Mouse (Mus musculus) lung, embryonic 15.5 days (tissue): ENCODE measurements at regions not wholly inside any gene's neighbourhood (a gene's known extent, or its start where the extent isn't known, plus 50 kb on each side); places are given as distances from the start of the nearest gene placed in this dataset.
"Not testable (repeated sequence)": the region's sequence is repeated elsewhere in the genome, so short reads cannot be mapped to it uniquely, and the experiment has no call there.

Source experiments
- ATAC-seq: fragments of 200-750 bp; cut with Nextera tagmentation; 2 replicates; pipeline ENCODE4 v1.8.0; 2017; ENCODE audit warnings: moderate number of reproducible peaks, borderline replicate concordance; ENCODE audit not compliant: low FRiP score, low TSS enrichment; ENCODE audit errors: extremely low read depth
- H3K27ac ChIP-seq: fragments of 300-500 bp; sonication (generic); 2 replicates; pipeline ENCODE4 v1.5.1; 2015; ENCODE audit warnings: moderate library complexity, mild to moderate bottlenecking, inconsistent platforms
- H3K27me3 ChIP-seq: fragments of 300-500 bp; sonication (generic); 2 replicates; pipeline ENCODE4 v1.6.1; 2015; ENCODE audit warnings: inconsistent platforms
- H3K36me3 ChIP-seq: fragments of 300-500 bp; sonication (generic); 2 replicates; pipeline ENCODE4 v1.6.1; 2015; ENCODE audit warnings: inconsistent platforms
- H3K4me1 ChIP-seq: fragments of 300-500 bp; sonication (generic); 2 replicates; pipeline ENCODE4 v1.6.1; 2015; ENCODE audit warnings: inconsistent platforms
- H3K4me2 ChIP-seq: fragments of 300-500 bp; sonication (generic); 2 replicates; pipeline ENCODE4 v1.6.1; 2015; ENCODE audit warnings: inconsistent platforms, mild to moderate bottlenecking, moderate library complexity
- H3K4me3 ChIP-seq: fragments of 300-500 bp; sonication (generic); 2 replicates; pipeline ENCODE4 v1.5.1; 2015; ENCODE audit warnings: mild to moderate bottlenecking, inconsistent platforms
- H3K9ac ChIP-seq: fragments of 300-500 bp; sonication (generic); 2 replicates; pipeline ENCODE4 v1.6.1; 2015; ENCODE audit warnings: inconsistent platforms
- H3K9me3 ChIP-seq: fragments of 300-500 bp; sonication (generic); 2 replicates; pipeline ENCODE4 v1.6.1; 2016; ENCODE audit warnings: inconsistent platforms
- WGBS: fragments of 180-500 bp; shearing (Covaris S2); methylation state at CpG from one replicate; pipeline ENCODE4 v1.1.7; 2015; 5-methylcytosine and 5-hydroxymethylcytosine counted together

DNA sequence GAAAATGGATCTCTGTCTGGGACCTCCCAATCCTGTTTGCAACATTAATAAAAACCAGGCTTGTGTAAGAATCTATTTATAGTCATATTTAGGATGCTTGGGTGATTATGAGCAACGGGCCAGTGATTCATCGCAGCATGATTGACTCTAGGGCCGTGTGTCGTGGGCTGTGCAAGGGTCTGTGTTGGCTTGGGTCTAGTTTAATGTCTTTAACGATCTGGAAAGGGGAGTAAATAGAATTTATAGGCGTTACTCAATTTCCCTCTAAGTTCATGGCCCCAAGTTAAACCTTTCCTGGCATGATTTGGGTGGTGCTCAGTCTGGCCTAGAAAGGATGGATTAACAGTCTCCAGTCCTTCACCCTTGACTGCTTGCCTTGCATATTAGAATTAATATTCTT lies 149.9 kb upstream of the Fer start:
- Histone ChIP-seq H3K4me3 (no peak overlapping the region), H3K4me2 (no peak overlapping the region), H3K27me3 (no peaks in the 10 kb centered on the region), H3K9ac (no peak overlapping the region), H3K9me3 (no peaks in the 10 kb centered on the region), H3K4me1 (no peaks in the 10 kb centered on the region), H3K27ac (no peak overlapping the region), H3K36me3 (no peaks in the 10 kb centered on the region)
- 72% methylated on average over 6 of the region's 6 CpGs for WGBS
- no peak for ATAC-seq

DNA sequence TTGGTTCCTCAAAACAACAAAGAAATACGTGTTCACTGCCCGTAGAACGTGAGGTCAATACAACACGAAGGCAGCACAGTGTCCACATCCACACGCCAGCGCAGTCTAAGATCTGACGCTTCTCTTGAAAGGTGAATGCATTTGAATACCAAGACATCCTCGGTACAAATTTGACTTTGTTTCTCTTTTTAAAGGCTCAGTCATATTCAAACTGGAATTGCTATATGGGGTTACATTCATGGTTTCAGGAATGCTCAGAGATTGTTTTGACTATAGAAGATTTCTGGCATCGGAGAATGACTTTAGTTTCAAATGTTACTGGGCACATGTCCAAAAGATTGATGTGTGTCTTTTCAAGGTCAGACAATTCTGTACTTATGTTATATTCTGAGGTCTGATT lies 147.2 kb upstream of the Fer start:
- Histone ChIP-seq H3K4me1 (no peaks in the 10 kb centered on the region), H3K27ac (no peak overlapping the region), H3K4me3 (no peak overlapping the region), H3K36me3 (no peaks in the 10 kb centered on the region), H3K27me3 (no peaks in the 10 kb centered on the region), H3K9ac (no peak overlapping the region), H3K4me2 (no peak overlapping the region), H3K9me3 (no peaks in the 10 kb centered on the region)
- WGBS: 87% methylated on average over 9 of the region's 9 CpGs
- no peak for ATAC-seq

DNA sequence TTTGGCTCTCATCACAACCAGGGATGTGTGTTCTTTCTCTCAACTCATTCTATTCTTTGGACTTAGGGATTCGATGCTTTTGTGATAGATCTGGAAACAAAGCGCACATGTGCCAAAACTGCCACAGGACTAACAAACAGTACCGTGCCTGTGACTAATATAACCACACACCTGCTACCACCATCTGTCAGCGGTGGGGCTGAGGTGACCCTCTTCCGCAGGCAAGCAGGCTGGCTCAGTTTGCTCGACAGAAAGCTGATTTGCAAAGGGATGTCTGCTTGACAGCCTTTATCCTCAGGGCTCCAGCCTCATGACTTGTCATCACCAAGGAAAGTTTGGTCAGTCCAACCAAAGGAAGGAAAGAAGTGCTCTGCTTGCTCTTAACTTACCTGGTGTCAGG lies 146.7 kb upstream of the Fer start:
- H3K4me3 ChIP-seq: no peak overlapping the region
- H3K9ac ChIP-seq: no peak overlapping the region
- H3K4me1 ChIP-seq: no peaks in the 10 kb centered on the region
- H3K36me3 ChIP-seq: no peaks in the 10 kb centered on the region
- no peak overlapping the region for H3K4me2 ChIP-seq
- no peak overlapping the region for H3K27ac ChIP-seq
- no peak for ATAC-seq
- WGBS: 64% methylated on average over 6 of the region's 6 CpGs
- H3K9me3 ChIP-seq: no peaks in the 10 kb centered on the region
- no peaks in the 10 kb centered on the region for H3K27me3 ChIP-seq

DNA sequence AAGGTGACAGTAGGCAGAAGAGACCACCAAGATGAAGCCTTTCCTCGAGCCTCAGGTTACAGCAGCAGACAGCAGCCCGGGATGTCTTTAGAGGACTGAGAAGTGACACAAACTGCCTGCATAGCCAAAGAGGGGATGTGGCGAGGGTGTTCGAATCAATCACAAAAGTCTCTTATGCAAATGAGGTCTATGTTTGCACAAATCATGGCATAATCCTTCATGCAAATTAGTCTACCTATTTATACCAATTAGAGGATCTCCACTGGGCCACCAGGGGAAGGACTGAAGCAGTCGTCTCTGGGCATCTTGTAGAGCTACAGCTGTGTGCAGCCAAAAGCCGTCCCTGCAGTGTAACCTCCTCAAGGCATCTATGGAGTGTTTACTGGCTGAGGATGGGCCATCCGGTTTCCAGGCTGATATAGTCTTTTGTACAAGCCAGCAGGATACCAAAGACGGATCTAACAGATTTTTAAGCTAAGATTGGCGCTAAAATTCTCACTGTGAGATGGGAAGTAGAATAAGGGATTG lies 145.7 kb upstream of the Fer start:
- Histone ChIP-seq H3K4me2 (no peak overlapping the region), H3K4me3 (no peak overlapping the region), H3K9ac (no peak overlapping the region), H3K27ac (no peak overlapping the region), H3K36me3 (no peaks in the 10 kb centered on the region), H3K9me3 (no peaks in the 10 kb centered on the region), H3K27me3 (no peaks in the 10 kb centered on the region), H3K4me1 (no peaks in the 10 kb centered on the region)
- no peak for ATAC-seq
- WGBS: 66% methylated on average over 9 of the region's 9 CpGs

DNA sequence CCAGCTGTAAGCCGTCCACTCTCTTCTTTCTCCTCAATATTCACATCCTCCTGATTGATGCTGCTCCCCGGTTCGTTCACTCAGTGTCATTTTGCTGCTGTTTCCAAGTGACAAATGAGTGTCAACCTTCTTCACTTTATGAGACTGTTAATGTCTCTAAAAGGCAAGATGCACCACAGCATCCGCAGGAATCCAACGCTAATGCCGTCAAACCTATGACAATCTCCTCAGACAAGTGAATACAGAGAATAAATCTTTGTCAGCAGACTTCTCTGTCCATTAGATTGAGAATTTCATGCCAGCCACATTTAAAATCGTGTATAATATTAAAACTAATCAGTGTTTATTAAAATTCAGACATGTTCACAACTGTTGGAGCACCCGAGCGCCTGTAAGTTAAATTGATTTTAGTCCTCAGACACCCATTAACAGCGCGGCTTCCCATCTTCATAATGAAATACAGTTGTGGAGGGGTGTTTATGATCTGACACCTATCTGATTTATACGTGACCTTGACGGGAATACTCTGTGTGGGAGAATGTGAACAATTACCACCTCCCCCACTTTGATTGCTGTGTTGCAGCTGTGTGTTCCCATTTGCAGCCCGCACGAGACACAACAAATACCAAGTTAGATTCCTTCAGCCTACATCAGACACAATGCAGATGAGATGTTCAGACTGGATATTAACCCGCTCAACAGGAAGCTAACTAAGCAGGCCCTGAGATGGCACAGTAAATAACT lies 143.7 kb upstream of the Fer start:
- ATAC-seq: no peak
- 67% methylated on average over 16 of the region's 16 CpGs for WGBS
- Histone ChIP-seq H3K27me3 (no peaks in the 10 kb centered on the region), H3K4me1 (no peaks in the 10 kb centered on the region), H3K36me3 (no peaks in the 10 kb centered on the region), H3K27ac (no peak overlapping the region), H3K4me2 (no peak overlapping the region), H3K9me3 (no peaks in the 10 kb centered on the region), H3K4me3 (no peak overlapping the region), H3K9ac (no peak overlapping the region)

- Histone ChIP-seq H3K9ac (no peak overlapping the region), H3K4me3 (no peak overlapping the region), H3K36me3 (no peaks in the 10 kb centered on the region), H3K4me2 (no peak overlapping the region), H3K27ac (no peak overlapping the region), H3K4me1 (no peaks in the 10 kb centered on the region), H3K9me3 (no peaks in the 10 kb centered on the region), H3K27me3 (no peaks in the 10 kb centered on the region)
- no peak for ATAC-seq
- 71% methylated on average over 4 of the region's 4 CpGs for whole genome bisulfite sequencing
Measured at GRCm38 (mm10) chr17:63719771-63720170, 143.1 kb upstream of the Fer start.

GRCm38 (mm10) chr17:63720883-63721282 lies 142.0 kb upstream of the Fer start:
- 25% methylated on average over 4 of the region's 4 CpGs for WGBS
- no peaks in the 10 kb centered on the region for H3K4me1 ChIP-seq
- no peak overlapping the region for H3K9ac ChIP-seq
- no peak overlapping the region for H3K27ac ChIP-seq
- H3K9me3 ChIP-seq: no peaks in the 10 kb centered on the region
- no peak overlapping the region for H3K4me3 ChIP-seq
- H3K4me2 ChIP-seq: no peak overlapping the region
- no peaks in the 10 kb centered on the region for H3K36me3 ChIP-seq
- H3K27me3 ChIP-seq: no peaks in the 10 kb centered on the region
- ATAC-seq: no peak

GRCm38 (mm10) chr17:63722434-63723004 lies 140.3 kb upstream of the Fer start:
- Histone ChIP-seq H3K4me3 (no peak overlapping the region), H3K4me2 (peak overlapping the region; percentile 9; the same call in 1 of the 2 replicates), H3K9ac (no peak overlapping the region), H3K9me3 (no peaks in the 10 kb centered on the region), H3K4me1 (no peaks in the 10 kb centered on the region), H3K27me3 (no peaks in the 10 kb centered on the region), H3K36me3 (no peaks in the 10 kb centered on the region), H3K27ac (no peak overlapping the region)
- no peak for ATAC-seq
- WGBS: 63% methylated on average over 12 of the region's 12 CpGs

DNA sequence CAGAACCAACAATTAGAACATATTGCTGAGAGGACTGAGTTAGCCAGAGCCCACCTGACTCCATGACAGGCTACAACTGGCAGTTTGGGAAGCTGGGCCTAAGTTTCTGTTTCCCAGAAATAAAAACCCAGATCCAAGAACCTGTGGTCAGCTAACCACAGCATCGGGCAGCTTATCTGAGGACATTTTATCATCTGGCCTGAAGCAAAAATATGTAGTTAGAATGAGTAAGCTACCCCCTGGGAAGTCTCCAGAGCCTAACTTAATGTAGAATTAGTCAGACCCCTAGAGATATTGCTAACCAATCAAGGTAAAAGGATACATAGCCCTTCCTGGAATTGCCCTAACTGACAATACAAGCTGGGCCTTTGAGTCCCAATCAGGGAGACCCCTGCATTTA lies 124.7 kb upstream of the Fer start:
- Histone ChIP-seq H3K27ac (no peak overlapping the region), H3K4me3 (no peak overlapping the region), H3K9ac (no peak overlapping the region), H3K4me1 (no peaks in the 10 kb centered on the region), H3K27me3 (no peaks in the 10 kb centered on the region), H3K36me3 (no peaks in the 10 kb centered on the region), H3K4me2 (no peak overlapping the region), H3K9me3 (no peaks in the 10 kb centered on the region)
- WGBS: 81% methylated on average over 1 of the region's 1 CpGs
- no peak for ATAC-seq

DNA sequence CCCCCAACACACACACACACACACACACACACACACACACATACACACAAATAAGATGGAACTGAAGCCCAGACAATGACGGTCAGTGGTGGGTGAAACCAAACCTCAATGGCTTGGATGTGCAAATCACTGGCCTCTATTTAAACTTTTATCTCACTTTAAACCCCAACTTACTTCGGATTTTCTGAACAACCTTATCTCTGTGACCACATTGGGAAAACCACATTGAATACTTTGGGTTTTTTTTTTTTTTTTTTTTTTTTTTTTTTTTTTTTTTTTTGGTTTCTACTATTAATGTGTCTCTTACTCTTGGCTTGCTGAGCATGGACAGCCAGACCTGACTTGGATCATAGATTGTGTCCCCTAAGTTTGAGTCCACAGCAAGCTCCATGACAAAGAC lies 123.2 kb upstream of the Fer start:
- Histone ChIP-seq H3K36me3 (no peaks in the 10 kb centered on the region), H3K4me1 (no peaks in the 10 kb centered on the region), H3K27ac (no peak overlapping the region), H3K4me2 (no peak overlapping the region), H3K9me3 (no peaks in the 10 kb centered on the region), H3K27me3 (no peaks in the 10 kb centered on the region), H3K9ac (no peak overlapping the region), H3K4me3 (no peak overlapping the region)
- 63% methylated on average over 2 of the region's 2 CpGs for WGBS
- no peak for ATAC-seq

GRCm38 (mm10) chr17:63749257-63749656 lies 113.6 kb upstream of the Fer start:
- not testable (repeated sequence) for H3K27me3 ChIP-seq, ATAC-seq, H3K9ac ChIP-seq, H3K4me1 ChIP-seq, H3K9me3 ChIP-seq, H3K4me2 ChIP-seq, H3K36me3 ChIP-seq, H3K4me3 ChIP-seq, H3K27ac ChIP-seq
- 90% methylated on average over 6 of the region's 10 CpGs for WGBS

DNA sequence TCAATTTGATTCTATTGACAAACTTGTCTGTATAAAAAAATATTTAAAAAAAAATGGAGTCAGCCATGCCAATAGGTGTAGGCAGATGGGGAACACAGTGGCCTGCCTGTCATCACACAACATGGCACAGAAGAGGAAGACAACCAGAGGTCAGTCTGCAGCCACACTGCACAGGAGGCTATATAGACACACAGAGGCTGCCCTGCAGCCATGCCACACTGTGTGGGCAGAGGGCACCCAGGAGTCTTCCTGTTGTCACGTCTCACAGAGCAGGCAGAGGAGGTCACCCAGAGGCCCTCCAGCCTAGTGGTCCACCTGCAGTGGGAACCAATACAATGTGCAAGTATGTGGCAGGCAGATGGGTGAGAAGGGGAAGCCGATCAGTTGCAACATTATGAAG lies 108.5 kb upstream of the Fer start:
- ATAC-seq: no peak
- Histone ChIP-seq H3K36me3 (no peaks in the 10 kb centered on the region), H3K9me3 (no peaks in the 10 kb centered on the region), H3K4me2 (no peak overlapping the region), H3K9ac (no peak overlapping the region), H3K4me1 (no peaks in the 10 kb centered on the region), H3K27ac (no peak overlapping the region), H3K27me3 (no peaks in the 10 kb centered on the region), H3K4me3 (no peak overlapping the region)
- WGBS: 71% methylated on average over 2 of the region's 2 CpGs
